Mouse (Mus musculus) cerebellum, adult 11-12 months (tissue): ENCODE data around the gene Klk1b5.
"Not testable (repeated sequence)": the region's sequence is repeated elsewhere in the genome, so short reads cannot be mapped to it uniquely, and the experiment has no call there.

Experiments
- DNase-seq: peaks from one replicate; pipeline ENCODE4 v3.0.0; 2022

The Klk1b5 gene

GRCm38 (mm10) chr7:44215645-44216044 is at the start of gene Klk1b5:
Gene Klk1b5, plus strand, starts transcription at chr7:44215945.
- DNase-seq: no peak

- no peak for DNase-seq
These were observed 36.3 kb upstream of the Klk1b5 start for GRCm38 (mm10) chr7:44179299-44180045.

GRCm38 (mm10) chr7:44186516-44186915 is 29.2 kb upstream of the Klk1b5 start:
- DNase-seq: not testable (repeated sequence)

GRCm38 (mm10) chr7:44187936-44188335 is 27.8 kb upstream of the Klk1b5 start, which contains the start of gene Klk1b24:
Gene Klk1b24, plus strand, starts transcription at chr7:44188236.
- DNase-seq: not testable (repeated sequence)

- DNase-seq: not testable (repeated sequence)
These were observed 22.3 kb upstream of the Klk1b5 start for GRCm38 (mm10) chr7:44193466-44193865.

GRCm38 (mm10) chr7:44197891-44198290 is 17.9 kb upstream of the Klk1b5 start, which contains the start of gene Klk1b3:
Gene Klk1b3, plus strand, starts transcription at chr7:44198191.
- DNase-seq: no peak

- DNase-seq: not testable (repeated sequence)
These were observed 8.6 kb upstream of the Klk1b5 start, which contains the start of gene Klk1b4 for GRCm38 (mm10) chr7:44207135-44207534. Gene Klk1b4, plus strand, starts transcription at chr7:44207435.

- DNase-seq: no peak
These were observed 7.4 kb upstream of the Klk1b5 start for GRCm38 (mm10) chr7:44208307-44208706.

GRCm38 (mm10) chr7:44221601-44222000 is 5.9 kb downstream of the Klk1b5 start:
- not testable (repeated sequence) for DNase-seq

GRCm38 (mm10) chr7:44222335-44222734 is 6.6 kb downstream of the Klk1b5 start:
- DNase-seq: not testable (repeated sequence)

GRCm38 (mm10) chr7:44225076-44225475 is 9.3 kb downstream of the Klk1b5 start, which contains the start of gene Klk1:
Gene Klk1, plus strand, starts transcription at chr7:44225360.
- DNase-seq: no peak

GRCm38 (mm10) chr7:44235909-44236308 is 20.2 kb downstream of the Klk1b5 start, which contains the start of gene Gm36864:
Gene Gm36864, plus strand, starts transcription at chr7:44236177.
- no peak for DNase-seq

- no peak for DNase-seq
These were observed 24.2 kb downstream of the Klk1b5 start for GRCm38 (mm10) chr7:44239913-44240312.

GRCm38 (mm10) chr7:44240712-44241111 is 25.0 kb downstream of the Klk1b5 start:
- DNase-seq: no peak

GRCm38 (mm10) chr7:44241163-44241562 is 25.4 kb downstream of the Klk1b5 start:
- DNase-seq: no peak

- DNase-seq: no peak
These were observed 28.3 kb downstream of the Klk1b5 start for GRCm38 (mm10) chr7:44244080-44244479.

- peak; percentile 92 for DNase-seq
These were observed 30.6 kb downstream of the Klk1b5 start, which contains the start of the genes 1700028J19Rik and 2410002F23Rik for GRCm38 (mm10) chr7:44246055-44246983. Gene 1700028J19Rik, minus strand, starts transcription at chr7:44246695. Gene 2410002F23Rik, plus strand, starts transcription at chr7:44246722.

GRCm38 (mm10) chr7:44246984-44247470 is 31.3 kb downstream of the Klk1b5 start:
- peak; percentile 80 for DNase-seq

GRCm38 (mm10) chr7:44247971-44248370 is 32.2 kb downstream of the Klk1b5 start:
- DNase-seq: no peak

- no peak for DNase-seq
These were observed 33.5 kb downstream of the Klk1b5 start for GRCm38 (mm10) chr7:44249248-44249647.

GRCm38 (mm10) chr7:44250732-44251275 is 35.1 kb downstream of the Klk1b5 start:
- not testable (repeated sequence) for DNase-seq

GRCm38 (mm10) chr7:44253023-44253616 is 37.4 kb downstream of the Klk1b5 start:
- no peak for DNase-seq
